Mouse (Mus musculus) spleen, adult 2 months (tissue): Measurements from ENCODE around the gene Vps18.

Source experiments
- CTCF ChIP-seq: fragments of 200-500 bp; IDR thresholded peaks from 2 replicates; pipeline ENCODE4 v1.5.1; 2011; ENCODE audit warnings: mild to moderate bottlenecking, inconsistent platforms; ENCODE audit not compliant: insufficient read depth, insufficient read length, insufficient replicate concordance; ENCODE audit errors: extremely low read depth
- POLR2A ChIP-seq: fragments of 200-500 bp; IDR thresholded peaks from 2 replicates; pipeline ENCODE4 v1.6.1; 2011; ENCODE audit warnings: low read depth, low read length, inconsistent platforms

- TF ChIP-seq POLR2A (no peak), CTCF (no peak)
These were observed 40.7 kb downstream of the Vps18 start for GRCm38 (mm10) chr2:119329123-119329817.
